Mouse (Mus musculus) heart, embryonic 10.5 days (tissue): ENCODE data around the gene Pbx1. TPM values are rescaled to one million over a fixed set of nuclear protein-coding genes. Genes with fewer than 3 reads are reported as not detected.

Experiments
- DNase-seq: peaks from one replicate; pipeline ENCODE4 v3.0.0-alpha.2; 2017; ENCODE audit warnings: low spot score
- H3K27ac ChIP-seq: fragments of 300-500 bp; sonication (generic); 2 replicates; pipeline ENCODE4 v1.5.1; 2016; ENCODE audit warnings: mild to moderate bottlenecking
- H3K27me3 ChIP-seq: fragments of 300-500 bp; sonication (generic); 2 replicates; pipeline ENCODE4 v1.6.1; 2016; ENCODE audit warnings: mild to moderate bottlenecking; ENCODE audit not compliant: poor library complexity, insufficient read depth, severe bottlenecking
- H3K36me3 ChIP-seq: fragments of 300-500 bp; sonication (generic); 2 replicates; pipeline ENCODE4 v1.6.1; 2016; ENCODE audit warnings: mild to moderate bottlenecking, moderate library complexity
- H3K4me1 ChIP-seq: fragments of 300-500 bp; sonication (generic); 2 replicates; pipeline ENCODE4 v1.6.1; 2016; ENCODE audit warnings: mild to moderate bottlenecking
- H3K4me3 ChIP-seq: fragments of 300-500 bp; sonication (generic); 2 replicates; pipeline ENCODE4 v1.5.1; 2016; ENCODE audit warnings: mild to moderate bottlenecking, moderate library complexity
- H3K9me3 ChIP-seq: fragments of 300-500 bp; sonication (generic); 2 replicates; pipeline ENCODE4 v1.6.1; 2016; ENCODE audit warnings: mild to moderate bottlenecking, moderate library complexity
- WGBS: fragments of 180-500 bp; shearing (Covaris S2); methylation state at CpG from one replicate; pipeline ENCODE4 v1.1.7; 2016; 5-methylcytosine and 5-hydroxymethylcytosine counted together
- polyA plus RNA-seq: library from polyadenylated mRNA; unstranded; fragments of >200 nt; fragmentation: Nextera tagmentation; extraction: Ambion mirVana; gene quantifications from 2 replicates; pipeline ENCODE4 v1.2.1, GENCODE M21; 2016

Gene Pbx1
- polyA plus RNA-seq, 1 experiment from 2014 or later = 29.5 TPM

GRCm38 (mm10) chr1:168391617-168392499 is 40.2 kb downstream of the Pbx1 start:
- Histone ChIP-seq H3K4me1 (peaks cover 59% of the 10 kb centered on the region), H3K9me3 (no peaks in the 10 kb centered on the region), H3K27ac (no peak overlapping the region), H3K27me3 (no peaks in the 10 kb centered on the region), H3K36me3 (peaks cover 25% of the 10 kb centered on the region), H3K4me3 (no peak overlapping the region)
- no peak for DNase-seq
- WGBS = 58% methylated on average over 20 of the region's 20 CpGs

GRCm38 (mm10) chr1:168390748-168391147 is 41.3 kb downstream of the Pbx1 start:
- no peaks in the 10 kb centered on the region for H3K27me3 ChIP-seq
- DNase-seq = no peak
- H3K9me3 ChIP-seq = no peaks in the 10 kb centered on the region
- no peak overlapping the region for H3K4me3 ChIP-seq
- H3K4me1 ChIP-seq = peaks cover 65% of the 10 kb centered on the region
- H3K36me3 ChIP-seq = peaks cover 24% of the 10 kb centered on the region
- H3K27ac ChIP-seq = no peak overlapping the region

GRCm38 (mm10) chr1:168386159-168386558 is 45.9 kb downstream of the Pbx1 start:
- WGBS = 90% methylated on average over 6 of the region's 6 CpGs
- peaks cover 70% of the 10 kb centered on the region for H3K4me1 ChIP-seq
- H3K27ac ChIP-seq = 0 out of 2 replicates have a peak overlapping the region, but pooled peaks have one; percentile 36

GRCm38 (mm10) chr1:168384594-168384955 is 47.5 kb downstream of the Pbx1 start:
- peaks cover 10% of the 10 kb centered on the region; the same call in 1 of the 2 replicates for H3K36me3 ChIP-seq
- H3K4me3 ChIP-seq = peak overlapping the region; percentile 15; the same call in 1 of the 2 replicates
- 31% methylated on average over 6 of the region's 6 CpGs for WGBS
- DNase-seq = no peak
- peaks cover 74% of the 10 kb centered on the region for H3K4me1 ChIP-seq
- H3K9me3 ChIP-seq = no peaks in the 10 kb centered on the region
- H3K27me3 ChIP-seq = no peaks in the 10 kb centered on the region
- peak overlapping the region; percentile 84 for H3K27ac ChIP-seq

More at GRCm38 (mm10) chr1:168386159-168386558, 45.9 kb downstream of the Pbx1 start:
- Histone ChIP-seq H3K36me3 (peaks cover 20% of the 10 kb centered on the region), H3K27me3 (no peaks in the 10 kb centered on the region), H3K4me3 (no peak overlapping the region), H3K9me3 (no peaks in the 10 kb centered on the region)
- no peak for DNase-seq

- H3K27me3 ChIP-seq = no peaks in the 10 kb centered on the region
- H3K9me3 ChIP-seq = no peaks in the 10 kb centered on the region
- peak overlapping the region; percentile 84 for H3K27ac ChIP-seq
- H3K36me3 ChIP-seq = peaks cover 9% of the 10 kb centered on the region; the same call in 1 of the 2 replicates
- 40% methylated on average over 5 of the region's 5 CpGs for WGBS
- peak overlapping the region; percentile 15; the same call in 1 of the 2 replicates for H3K4me3 ChIP-seq
- DNase-seq = no peak
- peaks cover 74% of the 10 kb centered on the region for H3K4me1 ChIP-seq
These were observed 48.1 kb downstream of the Pbx1 start for GRCm38 (mm10) chr1:168383832-168384593.

- H3K27me3 ChIP-seq = no peaks in the 10 kb centered on the region
- H3K4me3 ChIP-seq = no peak overlapping the region
- H3K36me3 ChIP-seq = peaks cover 9% of the 10 kb centered on the region; the same call in 1 of the 2 replicates
- peak overlapping the region; percentile 84 for H3K27ac ChIP-seq
- WGBS = 4% methylated on average over 4 of the region's 4 CpGs
- DNase-seq = peak; percentile 90
- H3K9me3 ChIP-seq = no peaks in the 10 kb centered on the region
- peaks cover 74% of the 10 kb centered on the region for H3K4me1 ChIP-seq
These were observed 49.3 kb downstream of the Pbx1 start for GRCm38 (mm10) chr1:168382823-168383157.

GRCm38 (mm10) chr1:168382106-168382822 is 49.8 kb downstream of the Pbx1 start:
- H3K4me1 ChIP-seq = peaks cover 73% of the 10 kb centered on the region
- H3K9me3 ChIP-seq = no peaks in the 10 kb centered on the region
- WGBS = 32% methylated on average over 9 of the region's 9 CpGs
- H3K27ac ChIP-seq = peak overlapping the region; percentile 84
- H3K4me3 ChIP-seq = no peak overlapping the region
- peaks cover 9% of the 10 kb centered on the region; the same call in 1 of the 2 replicates for H3K36me3 ChIP-seq
- no peaks in the 10 kb centered on the region for H3K27me3 ChIP-seq
- no peak for DNase-seq

- WGBS = 61% methylated on average over 4 of the region's 4 CpGs
- H3K27ac ChIP-seq = peak overlapping the region; percentile 52; the same call in 1 of the 2 replicates
- peaks cover 9% of the 10 kb centered on the region; the same call in 1 of the 2 replicates for H3K36me3 ChIP-seq
- no peak for DNase-seq
- H3K9me3 ChIP-seq = no peaks in the 10 kb centered on the region
- H3K4me3 ChIP-seq = no peak overlapping the region
- H3K27me3 ChIP-seq = no peaks in the 10 kb centered on the region
- H3K4me1 ChIP-seq = peaks cover 65% of the 10 kb centered on the region
These were observed 50.6 kb downstream of the Pbx1 start for GRCm38 (mm10) chr1:168381451-168381850.

GRCm38 (mm10) chr1:168380241-168380770 is 51.8 kb downstream of the Pbx1 start:
- peaks cover 9% of the 10 kb centered on the region; the same call in 1 of the 2 replicates for H3K36me3 ChIP-seq
- peak overlapping the region; percentile 64 for H3K27ac ChIP-seq
- WGBS = 42% methylated on average over 9 of the region's 9 CpGs
- no peaks in the 10 kb centered on the region for H3K9me3 ChIP-seq
- H3K27me3 ChIP-seq = no peaks in the 10 kb centered on the region
- no peak overlapping the region for H3K4me3 ChIP-seq
- DNase-seq = no peak
- peaks cover 57% of the 10 kb centered on the region for H3K4me1 ChIP-seq

- H3K9me3 ChIP-seq = no peaks in the 10 kb centered on the region
- WGBS = 65% methylated on average over 6 of the region's 6 CpGs
- DNase-seq = no peak
These were observed 54.4 kb downstream of the Pbx1 start for GRCm38 (mm10) chr1:168377650-168378049.

GRCm38 (mm10) chr1:168376330-168376729 is 55.7 kb downstream of the Pbx1 start:
- WGBS = 50% methylated on average over 3 of the region's 3 CpGs
- Histone ChIP-seq H3K27me3 (no peaks in the 10 kb centered on the region), H3K4me1 (peaks cover 24% of the 10 kb centered on the region)

More at GRCm38 (mm10) chr1:168377650-168378049, 54.4 kb downstream of the Pbx1 start:
- H3K4me1 ChIP-seq = peaks cover 35% of the 10 kb centered on the region
- no peaks in the 10 kb centered on the region for H3K27me3 ChIP-seq
- no peak overlapping the region for H3K4me3 ChIP-seq
- H3K27ac ChIP-seq = no peak overlapping the region
- peaks cover 17% of the 10 kb centered on the region; the same call in 1 of the 2 replicates for H3K36me3 ChIP-seq

GRCm38 (mm10) chr1:168374953-168375600 is 57.0 kb downstream of the Pbx1 start:
- no peak for DNase-seq
- H3K4me1 ChIP-seq = peaks cover 12% of the 10 kb centered on the region
- H3K27me3 ChIP-seq = no peaks in the 10 kb centered on the region
- H3K9me3 ChIP-seq = no peaks in the 10 kb centered on the region
- peaks cover 22% of the 10 kb centered on the region; the same call in 1 of the 2 replicates for H3K36me3 ChIP-seq
- WGBS = 84% methylated on average over 12 of the region's 12 CpGs
- H3K4me3 ChIP-seq = no peak overlapping the region
- H3K27ac ChIP-seq = peak overlapping the region; percentile 52; the same call in 1 of the 2 replicates

More at GRCm38 (mm10) chr1:168376330-168376729, 55.7 kb downstream of the Pbx1 start:
- no peak overlapping the region for H3K27ac ChIP-seq
- no peak for DNase-seq
- H3K4me3 ChIP-seq = no peak overlapping the region
- no peaks in the 10 kb centered on the region for H3K9me3 ChIP-seq
- peaks cover 22% of the 10 kb centered on the region; the same call in 1 of the 2 replicates for H3K36me3 ChIP-seq
